Mouse (Mus musculus) lung, postnatal 0 days (tissue): Measurements from ENCODE around the gene Smc5.

ENCODE experiments used
- CTCF ChIP-seq: IDR thresholded peaks from 2 replicates; pipeline ENCODE4 v1.5.1; 2016; ENCODE audit warnings: antibody characterized with exemption, mild to moderate bottlenecking
- EP300 ChIP-seq: IDR thresholded peaks from 2 replicates; pipeline ENCODE4 v1.6.1; 2016; ENCODE audit warnings: antibody characterized with exemption, mild to moderate bottlenecking, control low read depth

DNA sequence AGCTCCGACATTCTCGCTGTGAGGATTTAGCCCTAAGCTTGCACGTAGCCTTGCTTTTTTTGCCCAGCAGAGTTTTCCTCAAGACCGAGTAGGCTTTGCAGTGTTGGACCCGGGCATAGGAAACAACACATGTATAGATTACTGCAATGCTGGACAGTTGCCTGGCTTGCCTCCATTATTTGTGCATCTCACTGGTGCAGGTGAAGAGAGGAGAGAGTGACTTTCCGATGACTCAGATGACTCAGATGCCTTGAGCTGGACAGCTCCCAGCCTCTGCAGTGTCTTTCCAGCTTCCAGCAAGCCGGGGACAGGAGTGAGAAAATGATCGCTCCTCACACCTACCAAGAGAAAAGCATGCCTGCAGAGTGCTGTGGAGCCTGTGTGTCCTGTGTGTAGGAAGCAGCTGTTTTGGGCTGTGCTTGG, 111.3 kb downstream of the Smc5 start:
- TF ChIP-seq CTCF, result no peak
- no peak for TF ChIP-seq EP300
